Mouse (Mus musculus) spleen, postnatal 10 days (tissue): ENCODE results near the gene Esp16.
"Not testable (repeated sequence)": the region's sequence is repeated elsewhere in the genome, so short reads cannot be mapped to it uniquely, and the experiment has no call there.

ENCODE experiments used
- DNase-seq, 2 experiments: peaks; one replicate each; pipeline ENCODE4 v3.0.0; 2021 to 2022; ENCODE audit warnings: low spot score in 2 of 2

Esp16 gene

DNA sequence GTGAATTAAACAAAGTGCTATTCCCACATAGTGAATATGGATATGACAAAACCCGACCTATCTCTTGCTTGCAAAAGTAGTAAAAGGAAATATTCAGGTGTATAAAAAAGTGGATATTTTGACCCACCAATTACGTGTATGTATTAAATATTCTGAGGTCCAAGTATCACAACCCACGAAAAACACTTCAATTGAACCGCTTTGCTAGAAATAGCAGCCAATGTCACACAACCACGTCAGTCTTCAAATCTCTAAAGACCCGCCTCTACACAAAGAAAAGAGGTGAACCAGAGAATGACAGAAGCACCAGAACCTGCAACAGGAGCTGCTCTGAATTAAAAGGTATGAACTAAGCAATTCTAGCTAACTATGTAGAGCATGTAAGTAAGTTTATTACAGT is at the start of gene Esp16:
TSS of gene Esp16 (plus strand) at position 301 of the 400 bp plus-strand sequence.
- not testable (repeated sequence) for DNase-seq

GRCm38 (mm10) chr17:39498043-39498442 is 37.9 kb upstream of the Esp16 start:
- DNase-seq: not testable (repeated sequence)
